Mouse (Mus musculus): ENCODE measurements around the gene Cyb561d2.

DNA sequence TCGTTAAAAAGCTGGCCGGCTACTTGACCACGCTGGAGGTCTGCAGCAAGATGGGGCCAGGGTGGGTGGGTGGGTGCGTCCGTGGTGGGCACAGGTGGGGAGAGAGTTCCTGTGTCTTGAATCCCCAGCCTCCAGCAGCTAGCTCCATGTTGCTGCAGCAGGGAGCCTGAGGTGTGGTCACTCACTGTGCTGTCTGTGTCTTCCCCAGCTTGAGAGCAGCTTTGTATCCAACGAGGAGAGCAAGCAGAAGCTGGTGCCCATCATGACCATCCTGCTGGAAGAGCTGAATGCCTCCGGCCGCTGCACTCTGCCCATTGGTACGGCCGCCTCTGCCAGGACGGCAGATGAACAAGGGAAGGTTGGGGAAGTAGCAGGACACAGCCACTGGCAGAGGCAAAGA lies 1.3 kb upstream of the Cyb561d2 start:
- TF ChIP-seq GATA1 (IDR thresholded peaks at IDR 0.05; ENCODE audit: low read length) (no peak), TAL1 (IDR thresholded peaks at IDR 0.05; ENCODE audit: low read length) (no peak)

All from erythroblast, embryonic 14.5 days (primary cell).